Mouse (Mus musculus) cerebellum, adult 2 months (tissue): ENCODE data around the gene Hs2st1.

ENCODE experiments used
- CTCF ChIP-seq: fragments of 200-500 bp; IDR thresholded peaks from 2 replicates; pipeline ENCODE4 v1.5.1; 2011; ENCODE audit warnings: low read depth, mild to moderate bottlenecking, control low read depth, low read length, moderate library complexity, borderline replicate concordance; ENCODE audit not compliant: insufficient read depth
- POLR2A ChIP-seq: fragments of 200-500 bp; IDR thresholded peaks from 2 replicates; pipeline ENCODE4 v1.6.1; 2011; ENCODE audit warnings: low read length, control low read depth, borderline replicate concordance; ENCODE audit not compliant: insufficient read depth

DNA sequence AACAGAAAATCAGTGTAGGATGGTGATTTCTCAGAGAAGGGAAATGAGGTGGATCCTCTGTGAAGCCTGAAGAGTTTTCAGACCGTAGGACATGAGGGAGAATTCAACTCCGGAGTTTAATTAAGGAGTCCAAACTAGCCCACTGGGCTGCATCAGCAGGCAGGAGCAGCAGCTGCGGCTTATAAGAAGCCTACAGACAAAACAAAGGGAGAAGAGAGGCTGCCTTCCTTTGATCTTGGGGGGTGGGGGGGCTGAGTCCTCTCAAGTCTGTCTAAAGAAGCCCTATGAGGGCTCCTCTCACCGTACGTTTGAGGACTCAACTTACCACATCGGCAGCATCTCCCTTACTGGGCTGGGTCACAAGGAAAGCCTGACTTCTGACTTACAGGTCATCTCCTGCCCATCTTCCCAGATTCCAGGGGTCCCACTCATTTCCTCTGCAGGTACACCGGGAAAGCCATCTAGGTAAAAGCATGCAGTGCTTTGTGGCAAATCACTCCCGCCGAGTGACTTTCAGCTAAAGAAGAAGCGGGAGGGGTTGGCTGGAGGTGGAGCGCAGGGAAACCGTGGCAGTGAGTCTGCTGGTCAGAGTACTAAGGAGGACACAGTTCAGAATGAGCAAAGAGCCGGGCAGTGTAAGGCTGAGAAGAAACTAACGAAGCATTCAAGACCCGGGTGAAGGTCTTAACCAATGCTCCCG, 13.2 kb downstream of the Hs2st1 start:
- TF ChIP-seq POLR2A (no peak), CTCF (no peak)
